Mouse (Mus musculus) forebrain, embryonic 10.5 days (tissue): Measurements from ENCODE around the gene Pmm2. TPM values are rescaled to one million over a fixed set of nuclear protein-coding genes. Genes with fewer than 3 reads are reported as not detected.

Experiments
- DNase-seq: peaks from one replicate; pipeline ENCODE4 v3.0.0-alpha.2; 2017; ENCODE audit warnings: low spot score; ENCODE audit errors: extremely low spot score
- H3K27ac ChIP-seq: fragments of 300-500 bp; sonication (generic); 2 replicates; pipeline ENCODE4 v1.5.1; 2016; ENCODE audit warnings: mild to moderate bottlenecking
- H3K27me3 ChIP-seq: fragments of 300-500 bp; sonication (generic); 2 replicates; pipeline ENCODE4 v1.6.1; 2016; ENCODE audit warnings: mild to moderate bottlenecking; ENCODE audit not compliant: poor library complexity, severe bottlenecking
- H3K36me3 ChIP-seq: fragments of 300-500 bp; sonication (generic); replicated peaks from 2 replicates; pipeline ENCODE4 v1.6.1; 2016; ENCODE audit warnings: mild to moderate bottlenecking, moderate library complexity
- H3K4me1 ChIP-seq: fragments of 300-500 bp; sonication (generic); 2 replicates; pipeline ENCODE4 v1.6.1; 2016
- H3K4me3 ChIP-seq: fragments of 300-500 bp; sonication (generic); 2 replicates; pipeline ENCODE4 v1.5.1; 2016; ENCODE audit warnings: mild to moderate bottlenecking, moderate library complexity
- H3K9me3 ChIP-seq: fragments of 300-500 bp; sonication (generic); 2 replicates; pipeline ENCODE4 v1.6.1; 2016; ENCODE audit warnings: mild to moderate bottlenecking, moderate library complexity
- WGBS: fragments of 180-500 bp; shearing (Covaris S2); methylation state at CpG from one replicate; pipeline ENCODE4 v1.1.7; 2016; 5-methylcytosine and 5-hydroxymethylcytosine counted together
- polyA plus RNA-seq: library from polyadenylated mRNA; unstranded; fragments of >200 nt; fragmentation: Nextera tagmentation; extraction: Ambion mirVana; gene quantifications from 2 replicates; pipeline ENCODE4 v1.2.1, GENCODE M21; 2016

Gene Pmm2
- polyA plus RNA-seq, 1 experiment from 2014 or later: 54.4 TPM

DNA sequence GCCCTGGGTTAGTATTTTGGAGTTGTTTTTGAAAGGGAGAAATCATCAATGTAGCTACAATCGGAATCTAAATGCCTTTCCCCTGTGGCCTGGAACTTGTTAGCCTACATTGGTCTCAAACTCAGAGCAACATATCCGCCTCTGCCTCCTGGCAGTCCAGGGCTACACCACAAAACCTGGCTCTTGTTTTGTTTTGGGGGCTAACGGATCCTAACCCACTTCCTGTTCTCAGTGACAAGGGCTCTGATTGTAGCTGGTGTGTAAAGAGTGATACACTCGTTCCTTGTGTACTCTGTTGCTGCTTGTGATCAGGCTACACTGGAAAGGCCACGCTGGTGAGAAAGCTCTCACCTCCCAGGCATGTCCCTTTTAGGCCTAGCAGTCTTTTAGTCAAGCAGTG is 6.0 kb upstream of the Pmm2 start:
- no peaks in the 10 kb centered on the region for H3K9me3 ChIP-seq
- no peak for DNase-seq
- H3K27ac ChIP-seq: no peak overlapping the region
- no peaks in the 10 kb centered on the region for H3K27me3 ChIP-seq
- H3K36me3 ChIP-seq: peaks cover 47% of the 10 kb centered on the region
- H3K4me3 ChIP-seq: no peak overlapping the region
- 89% methylated on average over 5 of the region's 5 CpGs for WGBS
- peaks cover 13% of the 10 kb centered on the region for H3K4me1 ChIP-seq

DNA sequence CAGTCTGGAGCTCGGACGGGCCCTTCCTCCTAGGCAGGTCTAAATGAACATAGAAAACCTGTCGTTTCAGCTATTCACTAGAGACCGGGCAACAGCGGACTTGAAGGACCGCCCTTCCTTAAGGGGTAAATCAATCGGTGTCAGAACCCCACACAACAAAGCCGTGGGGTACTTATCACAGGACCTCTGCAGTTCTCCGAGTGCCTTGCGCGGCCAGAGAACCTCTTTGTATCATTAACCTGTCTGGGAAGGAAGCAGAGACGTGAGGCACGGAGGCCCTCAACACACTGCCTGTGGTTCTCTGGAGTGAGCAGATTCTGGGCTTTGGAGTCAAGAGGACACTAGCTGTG is 632 bp upstream of the Pmm2 start:
- peaks cover 32% of the 10 kb centered on the region for H3K4me1 ChIP-seq
- no peaks in the 10 kb centered on the region for H3K9me3 ChIP-seq
- DNase-seq: no peak
- peak overlapping the region; percentile 83 for H3K4me3 ChIP-seq
- peaks cover 46% of the 10 kb centered on the region for H3K36me3 ChIP-seq
- under 1% methylated on average over 13 of the region's 13 CpGs for WGBS
- H3K27me3 ChIP-seq: no peaks in the 10 kb centered on the region
- H3K27ac ChIP-seq: peak overlapping the region; percentile 95

DNA sequence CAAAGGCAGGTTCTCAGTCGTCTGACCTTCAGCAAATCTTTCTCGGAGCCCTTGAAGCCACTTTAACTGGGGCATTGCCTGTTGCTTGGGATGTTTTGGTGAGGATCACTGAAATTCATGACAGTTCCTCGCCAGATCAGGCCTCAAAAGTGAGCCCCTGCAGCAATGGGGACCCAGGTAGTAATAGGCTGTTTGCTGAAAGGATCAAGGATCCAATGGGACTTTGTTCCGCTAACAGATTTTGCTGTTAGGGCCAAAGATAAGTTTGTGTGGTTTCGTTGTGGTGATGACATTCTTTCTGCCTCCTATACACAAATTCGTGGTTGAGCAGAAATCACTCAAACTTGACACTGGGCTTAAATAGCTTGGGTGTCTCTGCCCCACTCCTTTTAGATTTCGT is 657 bp downstream of the Pmm2 start:
- H3K9me3 ChIP-seq: no peaks in the 10 kb centered on the region
- no peaks in the 10 kb centered on the region for H3K27me3 ChIP-seq
- H3K4me3 ChIP-seq: peak overlapping the region; percentile 83
- peaks cover 40% of the 10 kb centered on the region for H3K36me3 ChIP-seq
- H3K4me1 ChIP-seq: peaks cover 32% of the 10 kb centered on the region
- DNase-seq: no peak
- peak overlapping the region; percentile 95 for H3K27ac ChIP-seq
- 53% methylated on average over 7 of the region's 7 CpGs for WGBS

DNA sequence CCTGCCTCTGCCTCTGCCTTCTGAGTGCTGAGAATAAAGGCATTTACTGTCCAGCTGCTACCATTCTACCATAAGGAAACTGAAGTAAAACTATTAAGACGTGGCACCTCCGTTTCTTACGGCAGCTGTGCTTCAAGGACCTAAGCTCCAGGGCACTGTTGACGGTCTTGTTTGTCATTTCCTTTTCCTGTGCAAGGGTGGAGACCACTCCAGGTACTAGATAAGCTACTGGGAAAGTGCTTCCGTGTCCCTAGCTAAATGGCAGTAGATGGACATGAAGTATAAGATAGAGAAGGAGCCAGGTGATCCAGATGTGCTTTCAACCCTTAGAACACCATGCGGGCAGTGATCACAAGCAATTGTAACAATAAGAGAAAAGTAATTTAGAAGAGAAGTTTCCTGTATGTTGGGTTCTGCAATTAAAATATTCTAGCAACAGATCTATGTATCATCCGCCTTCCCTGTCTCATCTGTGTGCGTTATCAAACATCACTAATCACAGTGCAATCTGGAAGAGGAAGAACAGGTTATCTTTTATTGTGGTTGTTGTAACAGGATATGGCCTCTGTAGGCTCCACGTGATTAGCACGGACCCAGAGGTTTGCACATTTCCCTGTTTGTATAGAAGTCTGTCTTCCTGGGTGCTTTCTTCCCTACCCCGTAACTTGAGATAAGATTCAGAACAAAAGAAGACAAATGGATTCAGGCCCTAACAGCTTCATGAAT is 2.2 kb downstream of the Pmm2 start:
- Histone ChIP-seq H3K27me3 (no peaks in the 10 kb centered on the region), H3K27ac (no peak overlapping the region), H3K4me3 (no peak overlapping the region), H3K36me3 (peaks cover 45% of the 10 kb centered on the region), H3K4me1 (peaks cover 32% of the 10 kb centered on the region), H3K9me3 (no peaks in the 10 kb centered on the region)
- no peak for DNase-seq
- 88% methylated on average over 11 of the region's 11 CpGs for WGBS

DNA sequence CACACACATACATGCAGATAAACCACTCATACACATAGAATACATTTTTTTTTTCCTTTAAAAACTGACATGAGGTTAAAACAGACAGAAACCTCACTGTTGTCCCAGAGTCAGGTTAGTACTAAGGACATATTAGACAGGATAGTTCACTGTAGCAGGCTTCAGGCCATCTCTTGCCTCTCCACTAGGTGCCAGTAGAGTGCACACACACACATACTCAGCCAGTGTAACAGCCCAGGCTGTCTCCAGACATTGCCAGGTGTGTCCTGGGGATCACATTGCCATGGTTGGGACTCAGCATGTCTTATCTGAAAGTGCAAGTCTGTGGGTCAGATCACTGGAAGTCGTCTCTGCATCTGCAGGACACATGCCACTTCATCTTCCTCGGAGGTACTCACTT is 6.4 kb downstream of the Pmm2 start:
- Histone ChIP-seq H3K4me1 (peaks cover 4% of the 10 kb centered on the region), H3K36me3 (peaks cover 71% of the 10 kb centered on the region), H3K4me3 (no peak overlapping the region), H3K27ac (no peak overlapping the region), H3K9me3 (no peaks in the 10 kb centered on the region), H3K27me3 (no peaks in the 10 kb centered on the region)
- DNase-seq: no peak
- 71% methylated on average over 2 of the region's 2 CpGs for WGBS

DNA sequence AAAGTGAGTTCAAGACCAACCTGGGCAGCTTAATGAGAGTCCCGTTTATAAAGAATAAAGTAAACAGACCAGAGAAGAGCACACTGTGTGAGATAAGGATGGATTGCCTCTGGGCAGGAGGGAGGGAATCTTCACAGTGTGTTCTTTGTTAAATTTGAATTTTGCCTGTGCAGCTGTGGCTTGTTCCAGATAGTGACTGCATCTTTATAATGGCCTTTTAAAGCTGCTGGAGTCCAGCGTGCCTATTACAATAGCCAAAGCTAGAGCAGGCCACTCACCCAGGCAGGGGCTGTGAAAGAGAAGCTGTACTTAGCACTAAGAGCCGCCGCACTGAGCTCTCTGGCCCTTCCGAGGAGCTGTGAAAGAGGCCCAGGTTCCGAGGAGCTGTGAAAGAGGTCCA is 8.1 kb downstream of the Pmm2 start:
- Histone ChIP-seq H3K4me1 (no peaks in the 10 kb centered on the region), H3K9me3 (no peaks in the 10 kb centered on the region), H3K36me3 (peaks cover 85% of the 10 kb centered on the region), H3K27ac (no peak overlapping the region), H3K4me3 (no peak overlapping the region), H3K27me3 (no peaks in the 10 kb centered on the region)
- WGBS: 90% methylated on average over 6 of the region's 6 CpGs
- no peak for DNase-seq

DNA sequence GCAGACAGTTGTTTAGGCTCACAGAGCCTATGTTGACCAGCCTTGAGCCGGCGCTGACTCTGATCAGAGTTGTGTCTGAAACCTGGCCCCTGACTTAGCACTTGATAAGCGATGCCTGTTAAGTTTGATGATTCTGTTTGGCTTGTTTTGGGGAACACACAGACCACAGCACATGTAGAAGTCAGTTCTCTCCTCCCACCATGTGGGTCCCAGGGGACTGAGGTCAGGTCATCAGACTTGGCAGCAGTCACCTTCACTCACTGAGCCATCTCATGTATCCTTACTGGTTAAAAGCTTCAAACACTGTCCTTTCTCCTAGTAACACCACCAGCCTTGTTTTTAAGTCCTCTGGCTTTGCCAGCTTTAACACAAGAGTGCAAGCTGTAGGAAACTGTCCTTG is 12.5 kb downstream of the Pmm2 start:
- WGBS: 91% methylated on average over 3 of the region's 3 CpGs
- no peak overlapping the region for H3K27ac ChIP-seq
- peaks cover 98% of the 10 kb centered on the region for H3K36me3 ChIP-seq

DNA sequence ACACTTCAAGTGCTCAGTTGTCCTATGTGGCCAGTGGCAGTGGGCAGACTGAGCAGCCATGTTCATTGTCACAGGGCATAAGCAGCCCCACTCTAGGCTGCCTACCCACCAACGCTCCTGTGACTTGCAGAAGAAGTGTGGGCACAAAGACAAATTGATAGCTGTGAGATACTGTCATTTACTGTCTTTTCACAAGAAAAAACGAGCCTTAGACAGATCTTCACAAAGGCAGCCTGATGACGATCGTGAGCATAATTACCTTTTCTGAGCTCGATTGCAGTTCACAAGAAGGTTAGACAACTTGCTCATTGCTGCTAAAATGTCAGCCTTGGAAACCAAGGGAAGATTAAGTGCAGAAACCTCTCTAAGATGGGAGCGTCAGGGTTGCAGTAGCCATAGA is 17.6 kb downstream of the Pmm2 start:
- WGBS: 90% methylated on average over 6 of the region's 6 CpGs
- Histone ChIP-seq H3K27ac (no peak overlapping the region), H3K27me3 (no peaks in the 10 kb centered on the region), H3K36me3 (peaks cover 97% of the 10 kb centered on the region), H3K4me1 (no peaks in the 10 kb centered on the region), H3K4me3 (no peak overlapping the region), H3K9me3 (no peaks in the 10 kb centered on the region)
- no peak for DNase-seq

More for the DNA sequence above, 12.5 kb downstream of the Pmm2 start:
- DNase-seq: no peak
- H3K4me1 ChIP-seq: no peaks in the 10 kb centered on the region
- no peak overlapping the region for H3K4me3 ChIP-seq
- H3K27me3 ChIP-seq: no peaks in the 10 kb centered on the region
- no peaks in the 10 kb centered on the region for H3K9me3 ChIP-seq

DNA sequence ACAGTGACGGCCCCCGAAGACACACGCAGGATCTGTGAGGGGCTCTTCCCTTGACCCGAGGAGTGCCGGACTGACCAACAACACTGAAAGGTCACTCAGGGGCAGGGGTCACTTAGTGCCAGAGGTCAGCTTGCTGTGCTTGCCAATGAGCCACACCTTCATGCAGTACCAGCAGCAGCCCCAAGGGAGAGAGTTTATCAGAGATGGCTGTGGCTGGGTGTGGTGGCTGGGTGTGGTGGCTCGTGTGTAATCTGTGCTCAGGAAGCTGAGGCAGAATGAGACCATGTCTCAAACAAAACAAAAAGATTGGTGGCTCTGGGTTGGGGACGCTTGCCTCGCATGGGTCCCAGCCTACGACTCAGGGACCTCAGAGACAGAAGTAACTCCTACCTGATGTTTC is 18.1 kb downstream of the Pmm2 start:
- H3K4me1 ChIP-seq: no peaks in the 10 kb centered on the region
- WGBS: 87% methylated on average over 9 of the region's 9 CpGs
- H3K4me3 ChIP-seq: no peak overlapping the region
- no peak overlapping the region for H3K27ac ChIP-seq
- no peaks in the 10 kb centered on the region for H3K9me3 ChIP-seq
- no peak for DNase-seq
- H3K27me3 ChIP-seq: no peaks in the 10 kb centered on the region
- peaks cover 97% of the 10 kb centered on the region for H3K36me3 ChIP-seq

DNA sequence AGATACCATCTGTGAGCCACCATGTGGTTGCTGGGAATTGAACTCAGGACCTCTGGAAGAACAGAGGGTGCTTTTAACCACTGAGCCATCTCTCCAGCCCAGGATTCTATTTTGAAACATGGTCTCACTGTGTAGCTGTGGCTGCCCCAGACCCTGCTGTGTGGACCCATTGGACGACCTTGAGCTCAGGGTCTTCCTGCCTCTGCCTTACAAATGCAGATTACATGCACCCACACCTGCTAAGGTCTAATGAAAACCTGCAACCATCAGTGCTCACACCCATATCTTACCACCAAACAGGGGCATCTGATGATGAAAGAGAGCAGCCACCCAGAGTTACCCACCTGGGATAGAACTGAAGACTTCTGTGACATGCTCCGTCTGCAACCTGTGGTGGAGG is 18.8 kb downstream of the Pmm2 start:
- WGBS: 90% methylated on average over 2 of the region's 2 CpGs
- Histone ChIP-seq H3K4me3 (no peak overlapping the region), H3K27ac (no peak overlapping the region), H3K4me1 (no peaks in the 10 kb centered on the region), H3K27me3 (no peaks in the 10 kb centered on the region), H3K36me3 (peaks cover 95% of the 10 kb centered on the region), H3K9me3 (no peaks in the 10 kb centered on the region)
- no peak for DNase-seq

DNA sequence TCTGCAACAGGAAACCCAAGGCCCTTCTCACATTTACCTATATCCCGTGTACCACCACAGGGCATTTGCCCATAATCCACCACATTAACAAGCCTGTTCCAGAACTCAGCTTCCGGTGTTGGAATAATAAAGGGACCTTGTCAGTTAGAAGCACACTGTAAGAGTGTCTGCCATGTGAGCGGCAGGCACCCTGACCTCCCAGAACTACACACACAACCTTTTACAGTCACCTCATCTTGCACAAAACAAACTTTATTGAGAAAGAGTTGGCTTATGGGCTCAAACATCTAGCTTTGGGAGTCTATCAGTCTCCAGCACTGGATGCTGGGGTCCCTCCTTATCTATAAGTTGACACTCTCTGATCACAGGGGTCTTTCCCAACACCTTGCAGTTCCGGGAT is 20.9 kb downstream of the Pmm2 start:
- Histone ChIP-seq H3K9me3 (no peaks in the 10 kb centered on the region), H3K27me3 (no peaks in the 10 kb centered on the region), H3K27ac (no peak overlapping the region), H3K4me1 (no peaks in the 10 kb centered on the region), H3K36me3 (peaks cover 95% of the 10 kb centered on the region), H3K4me3 (no peak overlapping the region)
- WGBS: 80% methylated on average over 4 of the region's 4 CpGs
- DNase-seq: no peak

DNA sequence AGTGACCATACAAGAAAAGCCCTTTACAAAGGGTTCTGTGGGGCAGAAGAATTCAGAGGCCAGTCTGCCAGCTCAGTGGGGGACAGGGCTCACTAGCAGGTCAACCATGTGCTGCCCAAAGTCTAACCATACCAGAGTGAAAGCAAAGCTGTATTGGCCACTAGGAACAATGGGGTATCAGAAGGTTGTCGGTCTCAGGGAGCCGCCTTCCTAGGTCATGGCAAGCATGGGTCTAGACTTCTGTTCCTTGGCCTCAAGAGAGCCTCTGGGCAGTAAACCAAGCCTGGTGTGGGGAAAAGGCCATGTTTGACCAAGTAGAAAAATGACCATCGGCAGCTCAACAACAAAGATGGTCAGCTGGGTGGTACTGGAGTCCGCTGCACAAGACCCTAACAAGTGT is 21.3 kb downstream of the Pmm2 start:
- Histone ChIP-seq H3K9me3 (no peaks in the 10 kb centered on the region), H3K27me3 (no peaks in the 10 kb centered on the region), H3K36me3 (peaks cover 95% of the 10 kb centered on the region), H3K27ac (no peak overlapping the region), H3K4me1 (no peaks in the 10 kb centered on the region), H3K4me3 (no peak overlapping the region)
- 87% methylated on average over 4 of the region's 4 CpGs for WGBS
- no peak for DNase-seq

DNA sequence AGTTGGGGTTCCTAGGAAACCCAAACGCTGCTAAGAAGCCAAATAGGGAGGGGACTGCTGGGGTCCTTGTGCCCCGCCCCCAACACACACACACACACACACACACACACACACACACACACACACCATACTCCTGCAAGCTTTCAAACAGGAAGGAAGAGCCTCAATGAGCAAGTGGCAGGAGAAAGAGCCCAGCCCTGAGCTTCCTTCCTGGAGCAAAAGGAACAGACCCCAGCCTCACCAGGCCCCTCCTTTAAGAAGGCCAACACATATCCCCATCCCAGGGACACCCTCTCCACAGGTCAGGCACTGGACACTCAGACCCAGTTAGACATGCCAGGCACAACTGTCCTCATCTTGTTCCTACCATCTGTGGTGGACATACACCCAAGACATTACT is 25.5 kb downstream of the Pmm2 start:
- H3K27ac ChIP-seq: no peak overlapping the region
- H3K27me3 ChIP-seq: no peaks in the 10 kb centered on the region
- H3K4me1 ChIP-seq: peaks cover 19% of the 10 kb centered on the region
- H3K9me3 ChIP-seq: no peaks in the 10 kb centered on the region
- H3K36me3 ChIP-seq: peaks cover 89% of the 10 kb centered on the region
- 83% methylated on average over 2 of the region's 2 CpGs for WGBS
- no peak for DNase-seq
- no peak overlapping the region for H3K4me3 ChIP-seq
